Mouse (Mus musculus): ENCODE results near the gene Nckap5l. TPM values are rescaled to one million over a fixed set of nuclear protein-coding genes. Genes with fewer than 3 reads are reported as not detected.
A peak's percentile ranks its signal among the peaks of the same experiment; 100 is the strongest.

Gene Nckap5l
- polyA plus RNA-seq, 1 experiment from 2014 or later = 9.3 TPM

- Histone ChIP-seq H3K4me2 (replicated peaks; ENCODE audit: low read depth, low read length) (no peak overlapping the region), H3K36me3 (ENCODE audit: insufficient read depth, low read length) (peaks cover 20% of the 10 kb centered on the region), H3K9ac (replicated peaks; ENCODE audit: low read length) (no peak overlapping the region), H3K9me3 (ENCODE audit: low read length) (no peaks in the 10 kb centered on the region), H3K4me3 (ENCODE audit: low read length) (no peak overlapping the region), H3K27ac (ENCODE audit: low read length) (no peak overlapping the region), H3K4me1 (ENCODE audit: insufficient read depth, low read length) (peaks cover 61% of the 10 kb centered on the region), H3K27me3 (ENCODE audit: insufficient read depth, low read length) (no peaks in the 10 kb centered on the region)
- WGBS = 74% methylated on average over 12 of the region's 12 CpGs
- ATAC-seq (ENCODE audit: low FRiP score, low TSS enrichment) = no peak
Observed at GRCm38 (mm10) chr15:99433913-99434312, 23.6 kb downstream of the Nckap5l start.

- H3K4me1 ChIP-seq (ENCODE audit: insufficient read depth, low read length) = peaks cover 55% of the 10 kb centered on the region
- no peak overlapping the region for H3K27ac ChIP-seq (ENCODE audit: low read length)
Observed at GRCm38 (mm10) chr15:99433081-99433718, 24.3 kb downstream of the Nckap5l start.

GRCm38 (mm10) chr15:99431967-99432366 lies 25.6 kb downstream of the Nckap5l start:
- Histone ChIP-seq H3K4me3 (ENCODE audit: low read length) (no peak overlapping the region), H3K27ac (ENCODE audit: low read length) (peak overlapping the region; percentile 78), H3K4me2 (replicated peaks; ENCODE audit: low read depth, low read length) (no peak overlapping the region), H3K36me3 (ENCODE audit: insufficient read depth, low read length) (peaks cover 32% of the 10 kb centered on the region), H3K9ac (replicated peaks; ENCODE audit: low read length) (0 out of 2 replicates have a peak overlapping the region, but pooled peaks have one; percentile 29), H3K27me3 (ENCODE audit: insufficient read depth, low read length) (no peaks in the 10 kb centered on the region), H3K4me1 (ENCODE audit: insufficient read depth, low read length) (peaks cover 45% of the 10 kb centered on the region), H3K9me3 (ENCODE audit: low read length) (no peaks in the 10 kb centered on the region)
- WGBS = 39% methylated on average over 8 of the region's 8 CpGs
- ATAC-seq (ENCODE audit: low FRiP score, low TSS enrichment) = peak; percentile 53

More at GRCm38 (mm10) chr15:99433081-99433718, 24.3 kb downstream of the Nckap5l start:
- Histone ChIP-seq H3K4me2 (replicated peaks; ENCODE audit: low read depth, low read length) (no peak overlapping the region), H3K9ac (replicated peaks; ENCODE audit: low read length) (no peak overlapping the region), H3K4me3 (ENCODE audit: low read length) (no peak overlapping the region), H3K27me3 (ENCODE audit: insufficient read depth, low read length) (no peaks in the 10 kb centered on the region), H3K36me3 (ENCODE audit: insufficient read depth, low read length) (peaks cover 25% of the 10 kb centered on the region), H3K9me3 (ENCODE audit: low read length) (no peaks in the 10 kb centered on the region)
- ATAC-seq (ENCODE audit: low FRiP score, low TSS enrichment) = 0 out of 2 replicates have a peak, but pooled peaks have one; percentile 14
- 91% methylated on average over 16 of the region's 16 CpGs for WGBS

- peaks cover 32% of the 10 kb centered on the region for H3K36me3 ChIP-seq (ENCODE audit: insufficient read depth, low read length)
- peak overlapping the region; percentile 78 for H3K27ac ChIP-seq (ENCODE audit: low read length)
- no peak overlapping the region for H3K4me2 ChIP-seq (replicated peaks; ENCODE audit: low read depth, low read length)
- H3K9me3 ChIP-seq (ENCODE audit: low read length) = no peaks in the 10 kb centered on the region
- WGBS = 54% methylated on average over 7 of the region's 7 CpGs
- no peak overlapping the region for H3K4me3 ChIP-seq (ENCODE audit: low read length)
- peaks cover 40% of the 10 kb centered on the region for H3K4me1 ChIP-seq (ENCODE audit: insufficient read depth, low read length)
- no peaks in the 10 kb centered on the region for H3K27me3 ChIP-seq (ENCODE audit: insufficient read depth, low read length)
- no peak overlapping the region for H3K9ac ChIP-seq (replicated peaks; ENCODE audit: low read length)
- ATAC-seq (ENCODE audit: low FRiP score, low TSS enrichment) = no peak
Observed at GRCm38 (mm10) chr15:99431504-99431903, 26.0 kb downstream of the Nckap5l start.

GRCm38 (mm10) chr15:99431063-99431462 lies 26.5 kb downstream of the Nckap5l start:
- H3K4me3 ChIP-seq (ENCODE audit: low read length) = no peak overlapping the region
- peaks cover 32% of the 10 kb centered on the region for H3K36me3 ChIP-seq (ENCODE audit: insufficient read depth, low read length)
- H3K9ac ChIP-seq (replicated peaks; ENCODE audit: low read length) = no peak overlapping the region
- peaks cover 36% of the 10 kb centered on the region for H3K4me1 ChIP-seq (ENCODE audit: insufficient read depth, low read length)
- H3K27ac ChIP-seq (ENCODE audit: low read length) = no peak overlapping the region; the same call in 1 of the 2 replicates
- H3K27me3 ChIP-seq (ENCODE audit: insufficient read depth, low read length) = no peaks in the 10 kb centered on the region
- 88% methylated on average over 10 of the region's 10 CpGs for WGBS
- no peak for ATAC-seq (ENCODE audit: low FRiP score, low TSS enrichment)
- no peak overlapping the region for H3K4me2 ChIP-seq (replicated peaks; ENCODE audit: low read depth, low read length)
- H3K9me3 ChIP-seq (ENCODE audit: low read length) = no peaks in the 10 kb centered on the region

GRCm38 (mm10) chr15:99430394-99430793 lies 27.2 kb downstream of the Nckap5l start:
- no peak for ATAC-seq (ENCODE audit: low FRiP score, low TSS enrichment)
- WGBS = 69% methylated on average over 8 of the region's 8 CpGs
- Histone ChIP-seq H3K36me3 (ENCODE audit: insufficient read depth, low read length) (peaks cover 34% of the 10 kb centered on the region), H3K4me3 (ENCODE audit: low read length) (no peak overlapping the region), H3K9me3 (ENCODE audit: low read length) (no peaks in the 10 kb centered on the region), H3K4me1 (ENCODE audit: insufficient read depth, low read length) (peaks cover 32% of the 10 kb centered on the region), H3K9ac (replicated peaks; ENCODE audit: low read length) (no peak overlapping the region), H3K27me3 (ENCODE audit: insufficient read depth, low read length) (no peaks in the 10 kb centered on the region), H3K27ac (ENCODE audit: low read length) (no peak overlapping the region), H3K4me2 (replicated peaks; ENCODE audit: low read depth, low read length) (no peak overlapping the region)

GRCm38 (mm10) chr15:99423884-99424283 lies 33.7 kb downstream of the Nckap5l start:
- no peak for ATAC-seq (ENCODE audit: low FRiP score, low TSS enrichment)
- Histone ChIP-seq H3K27ac (ENCODE audit: low read length) (no peak overlapping the region), H3K4me3 (ENCODE audit: low read length) (no peak overlapping the region), H3K27me3 (ENCODE audit: insufficient read depth, low read length) (no peaks in the 10 kb centered on the region), H3K4me2 (replicated peaks; ENCODE audit: low read depth, low read length) (no peak overlapping the region), H3K9ac (replicated peaks; ENCODE audit: low read length) (no peak overlapping the region), H3K4me1 (ENCODE audit: insufficient read depth, low read length) (peaks cover 29% of the 10 kb centered on the region), H3K36me3 (ENCODE audit: insufficient read depth, low read length) (peaks cover 31% of the 10 kb centered on the region), H3K9me3 (ENCODE audit: low read length) (no peaks in the 10 kb centered on the region)
- WGBS = 85% methylated on average over 9 of the region's 9 CpGs

- 86% methylated on average over 10 of the region's 10 CpGs for WGBS
- H3K9ac ChIP-seq (replicated peaks; ENCODE audit: low read length) = no peak overlapping the region
- H3K4me1 ChIP-seq (ENCODE audit: insufficient read depth, low read length) = peaks cover 29% of the 10 kb centered on the region
- no peak for ATAC-seq (ENCODE audit: low FRiP score, low TSS enrichment)
- peaks cover 26% of the 10 kb centered on the region for H3K36me3 ChIP-seq (ENCODE audit: insufficient read depth, low read length)
- H3K4me3 ChIP-seq (ENCODE audit: low read length) = no peak overlapping the region
- H3K27me3 ChIP-seq (ENCODE audit: insufficient read depth, low read length) = no peaks in the 10 kb centered on the region
- no peak overlapping the region for H3K27ac ChIP-seq (ENCODE audit: low read length)
- no peaks in the 10 kb centered on the region for H3K9me3 ChIP-seq (ENCODE audit: low read length)
- H3K4me2 ChIP-seq (replicated peaks; ENCODE audit: low read depth, low read length) = no peak overlapping the region
Observed at GRCm38 (mm10) chr15:99423131-99423530, 34.4 kb downstream of the Nckap5l start.

GRCm38 (mm10) chr15:99422551-99422950 lies 35.0 kb downstream of the Nckap5l start:
- no peak overlapping the region for H3K4me2 ChIP-seq (replicated peaks; ENCODE audit: low read depth, low read length)
- peaks cover 29% of the 10 kb centered on the region for H3K4me1 ChIP-seq (ENCODE audit: insufficient read depth, low read length)
- H3K9ac ChIP-seq (replicated peaks; ENCODE audit: low read length) = no peak overlapping the region
- no peak overlapping the region for H3K27ac ChIP-seq (ENCODE audit: low read length)
- H3K9me3 ChIP-seq (ENCODE audit: low read length) = no peaks in the 10 kb centered on the region
- H3K27me3 ChIP-seq (ENCODE audit: insufficient read depth, low read length) = no peaks in the 10 kb centered on the region
- WGBS = 78% methylated on average over 23 of the region's 23 CpGs
- no peak overlapping the region for H3K4me3 ChIP-seq (ENCODE audit: low read length)
- no peak for ATAC-seq (ENCODE audit: low FRiP score, low TSS enrichment)
- peaks cover 22% of the 10 kb centered on the region for H3K36me3 ChIP-seq (ENCODE audit: insufficient read depth, low read length)

GRCm38 (mm10) chr15:99421676-99422075 lies 35.9 kb downstream of the Nckap5l start:
- Histone ChIP-seq H3K27me3 (ENCODE audit: insufficient read depth, low read length) (no peaks in the 10 kb centered on the region), H3K4me3 (ENCODE audit: low read length) (no peak overlapping the region), H3K4me2 (replicated peaks; ENCODE audit: low read depth, low read length) (no peak overlapping the region), H3K36me3 (ENCODE audit: insufficient read depth, low read length) (peaks cover 19% of the 10 kb centered on the region), H3K4me1 (ENCODE audit: insufficient read depth, low read length) (peaks cover 33% of the 10 kb centered on the region), H3K9ac (replicated peaks; ENCODE audit: low read length) (peak overlapping the region; percentile 29; the same call in 1 of the 2 replicates), H3K27ac (ENCODE audit: low read length) (peak overlapping the region; percentile 91), H3K9me3 (ENCODE audit: low read length) (no peaks in the 10 kb centered on the region)
- ATAC-seq (ENCODE audit: low FRiP score, low TSS enrichment) = no peak
- 63% methylated on average over 8 of the region's 8 CpGs for WGBS

All from kidney, embryonic 16.5 days (tissue).